Mouse (Mus musculus) Muller cell, postnatal 12 days (primary cell): ENCODE measurements around the gene Rnf186.

ENCODE experiments used
- DNase-seq: peaks from one replicate; pipeline ENCODE4 v3.0.0-alpha.2; 2015; ENCODE audit errors: inconsistent ontology term

Gene Rnf186

DNA sequence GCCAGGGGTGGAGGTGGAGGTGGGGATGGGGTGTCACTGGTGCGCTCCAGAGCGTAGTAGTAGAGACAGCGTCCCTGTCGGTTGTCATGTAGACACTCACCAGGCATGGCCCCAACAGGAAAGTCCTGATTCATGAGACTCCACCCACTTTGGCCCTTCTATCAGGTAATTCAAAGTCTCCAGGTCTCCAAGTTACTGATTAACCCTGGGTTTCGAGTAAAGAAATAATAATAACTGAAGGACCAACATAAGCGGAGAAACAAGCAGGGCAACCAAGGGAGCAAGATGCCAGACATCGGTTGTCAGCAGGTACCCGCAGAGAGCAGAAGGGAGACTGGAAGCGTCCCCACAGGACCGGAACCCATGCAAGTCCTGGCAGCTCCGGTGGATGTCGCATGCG lies at the start of gene Rnf186:
Gene Rnf186, plus strand, starts transcription at position 247 of the 400 bp plus-strand sequence.
- no peak for DNase-seq

DNA sequence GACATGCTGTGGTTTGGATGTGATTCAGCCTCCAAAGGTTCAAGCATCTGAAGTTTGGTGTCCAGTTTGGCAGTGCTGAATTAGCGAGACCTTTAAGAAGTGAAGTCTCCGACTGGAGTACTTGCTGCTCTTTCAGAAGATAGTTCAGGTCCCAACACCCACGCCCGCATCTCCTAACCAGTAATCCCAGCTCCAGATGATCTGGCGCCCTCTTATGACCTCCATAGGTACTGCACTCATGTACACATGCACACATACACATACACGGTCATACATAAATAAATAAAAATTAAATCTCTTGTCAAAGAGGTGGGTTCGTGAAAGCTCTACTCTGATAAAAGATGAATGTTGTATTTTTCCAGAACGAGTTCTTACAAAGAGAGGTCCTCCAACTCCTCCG lies 49.6 kb upstream of the Rnf186 start:
- DNase-seq, result peak; percentile 43

DNA sequence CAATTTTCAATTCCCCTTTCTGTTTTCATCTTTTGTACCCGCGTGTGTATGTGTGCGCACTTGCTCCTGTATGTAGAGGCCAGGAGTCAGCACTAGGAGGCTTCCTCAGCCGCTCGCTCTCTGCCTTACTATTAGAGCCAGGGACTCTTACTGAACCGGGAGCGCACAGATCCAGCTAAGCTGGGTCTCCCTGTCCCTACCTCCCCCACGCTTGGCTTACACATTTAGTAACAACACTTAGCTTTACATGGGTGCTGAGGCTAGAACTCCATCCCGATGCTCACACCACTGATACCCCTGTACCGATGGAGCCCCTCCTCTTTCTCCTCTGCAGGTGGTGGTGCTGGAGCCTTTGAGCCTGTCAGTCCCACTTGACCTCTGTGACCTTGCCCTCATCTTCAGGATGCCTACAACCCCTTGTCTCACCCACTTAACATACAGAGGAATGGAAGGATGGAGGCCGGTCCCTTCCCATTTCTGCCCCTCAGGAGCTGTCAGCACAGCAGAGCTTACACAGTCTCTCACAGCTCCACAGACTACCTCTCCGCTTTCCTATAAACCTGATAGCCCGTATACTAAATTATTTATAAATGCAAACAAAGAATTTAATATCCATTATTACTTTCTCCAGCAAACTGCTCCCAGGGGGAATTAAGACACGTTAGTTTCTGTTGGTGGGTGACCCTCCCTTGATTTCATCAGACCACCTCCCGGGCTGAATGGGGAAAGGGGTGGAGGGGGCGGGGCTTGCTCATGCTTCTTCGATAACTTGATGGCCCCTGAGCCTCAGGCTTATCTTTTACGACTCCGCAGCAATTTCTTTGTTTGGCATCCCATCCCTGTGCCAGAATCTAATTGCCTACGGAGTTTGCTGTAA lies 45.4 kb upstream of the Rnf186 start:
- no peak for DNase-seq

DNA sequence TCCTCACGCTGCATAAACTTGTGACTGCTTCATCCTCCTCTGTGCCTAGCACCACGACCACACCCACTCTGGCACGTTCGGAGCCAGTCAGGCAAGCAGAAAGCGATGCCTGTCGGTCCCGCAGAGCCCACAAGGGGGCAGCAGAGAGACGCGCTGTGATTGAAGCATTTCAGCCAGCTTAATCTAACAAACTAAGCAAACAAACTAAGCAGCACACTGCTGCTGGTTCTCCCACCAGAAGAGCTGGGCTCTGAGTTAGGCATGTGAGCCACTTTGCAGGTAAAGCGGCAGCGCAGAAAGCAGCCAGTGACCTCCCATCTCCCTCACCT lies 44.8 kb upstream of the Rnf186 start:
- peak; percentile 91 for DNase-seq

DNA sequence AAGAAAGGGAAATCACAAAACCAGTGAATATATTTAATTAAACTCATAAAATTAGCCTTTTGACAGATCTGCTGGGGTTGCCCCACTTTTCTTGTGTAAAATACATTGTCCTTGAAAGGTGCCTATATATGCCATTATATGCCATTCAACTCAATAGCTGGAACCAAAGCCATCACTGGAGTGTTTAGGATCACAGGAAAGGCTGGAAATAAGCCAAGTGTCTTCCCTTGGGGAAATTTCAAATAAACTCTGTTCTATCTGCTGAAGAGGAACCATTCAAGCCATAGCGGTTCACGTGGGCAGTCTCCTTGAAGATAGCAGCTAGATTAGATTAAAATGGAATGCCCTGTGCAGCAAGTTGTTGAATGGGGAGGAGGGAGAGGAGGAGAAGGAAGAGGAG lies 41.4 kb upstream of the Rnf186 start:
- DNase-seq, result no peak

DNA sequence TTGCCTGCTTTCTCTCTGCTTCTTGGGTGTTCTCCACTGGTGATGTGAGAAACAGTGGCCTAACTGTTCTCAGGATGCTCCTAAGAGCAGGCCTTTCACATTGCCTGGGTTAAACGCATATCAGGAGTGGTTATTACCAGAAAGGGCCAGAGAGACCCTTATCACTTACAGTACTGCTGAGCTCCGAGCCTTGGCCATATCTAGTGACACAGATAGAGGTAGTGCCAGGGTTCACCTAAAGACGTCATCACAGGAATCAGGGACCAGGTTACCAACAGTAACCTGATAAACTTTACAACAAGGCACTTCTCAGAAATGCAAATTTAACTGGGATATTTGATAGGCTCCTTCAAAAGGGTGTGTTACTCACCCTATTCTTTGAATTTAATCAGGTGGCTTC lies 33.0 kb upstream of the Rnf186 start:
- no peak for DNase-seq

DNA sequence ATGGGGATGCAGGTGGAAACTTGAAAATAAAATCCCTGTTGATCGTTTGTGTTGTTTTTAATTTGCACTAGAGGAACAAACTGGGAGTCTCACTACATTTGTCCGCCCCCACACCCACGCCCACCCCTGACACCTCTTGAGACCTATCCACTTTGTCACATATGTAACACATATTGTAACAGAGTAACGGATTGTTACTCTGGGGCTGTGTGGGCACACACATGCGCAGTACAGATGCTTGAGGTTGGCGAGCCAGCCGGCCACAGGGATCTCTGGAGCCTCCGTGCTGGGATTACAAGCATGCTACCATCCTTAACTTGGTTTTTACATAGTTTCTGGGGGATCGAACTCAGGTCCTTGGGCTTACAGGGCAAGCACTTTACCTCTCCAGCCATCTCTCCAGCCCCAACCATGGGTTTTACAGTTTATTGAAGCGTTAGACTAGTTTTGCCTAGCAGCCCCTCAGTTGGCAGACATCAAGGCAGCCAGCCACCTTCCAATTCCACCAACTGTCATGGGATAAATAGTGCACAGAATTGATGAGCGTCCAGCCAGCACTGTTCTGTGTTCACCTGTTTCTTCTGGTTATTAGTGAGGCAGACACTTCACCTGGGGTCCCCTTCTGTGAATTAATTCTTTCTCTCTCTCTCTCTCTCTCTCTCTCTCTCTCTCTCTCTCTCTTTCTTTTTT lies 32.3 kb upstream of the Rnf186 start:
- no peak for DNase-seq

DNA sequence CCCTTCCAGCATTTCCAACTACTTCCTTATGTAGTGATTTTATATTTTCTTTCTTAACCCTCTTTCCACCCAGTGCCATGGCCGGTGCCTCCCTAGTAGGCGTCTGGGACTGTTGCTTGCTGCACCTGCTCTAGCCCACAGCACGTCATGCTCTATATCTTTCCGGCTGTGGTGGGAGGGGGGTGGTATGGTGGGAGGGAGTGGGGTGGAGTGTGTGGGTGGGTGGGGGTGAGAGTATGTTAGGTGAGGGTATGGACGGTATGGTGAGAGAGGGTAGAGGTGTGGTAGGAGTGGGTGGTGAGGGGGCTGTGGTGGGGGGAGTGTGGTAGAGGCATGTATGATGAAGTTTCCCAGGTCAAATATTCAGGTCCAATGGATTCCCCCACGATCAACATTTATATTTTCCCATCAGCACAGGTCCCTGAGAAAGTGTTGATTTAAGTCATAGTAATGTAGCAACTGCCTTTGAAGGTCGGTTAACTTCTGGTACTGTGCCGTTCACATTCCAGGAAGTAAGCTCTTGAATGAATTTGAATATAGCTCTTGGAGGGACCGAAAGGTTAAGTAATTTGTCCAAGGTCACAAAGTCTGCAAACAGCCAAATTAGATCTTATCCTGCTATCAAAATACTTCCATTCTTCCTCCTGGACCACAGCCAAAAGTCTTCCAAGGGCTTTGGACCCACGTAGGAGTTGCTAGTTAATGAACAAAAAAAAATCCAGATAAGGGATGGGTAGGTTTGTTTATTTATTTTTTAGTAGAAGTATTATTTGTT lies 28.2 kb upstream of the Rnf186 start:
- DNase-seq, result no peak

DNA sequence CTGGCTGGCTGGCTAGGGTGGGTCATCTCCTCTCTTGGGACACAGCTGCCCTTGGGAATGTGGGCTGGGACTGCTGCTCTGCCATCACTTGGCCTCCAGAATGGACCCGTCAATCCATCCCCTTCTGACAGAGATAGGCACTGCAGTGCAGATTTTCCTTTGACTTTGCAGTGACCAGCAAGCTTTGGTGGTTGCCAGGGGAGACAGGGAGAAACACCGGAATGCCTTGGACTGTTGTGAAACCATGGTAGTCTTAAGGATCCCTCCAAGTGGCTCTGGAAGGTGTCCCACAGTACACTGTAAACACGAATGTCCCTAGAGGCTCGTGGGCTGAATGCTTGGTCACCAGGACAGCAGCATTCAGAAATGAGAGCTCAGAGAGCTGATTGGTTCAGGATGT lies 27.4 kb upstream of the Rnf186 start:
- DNase-seq, result no peak

DNA sequence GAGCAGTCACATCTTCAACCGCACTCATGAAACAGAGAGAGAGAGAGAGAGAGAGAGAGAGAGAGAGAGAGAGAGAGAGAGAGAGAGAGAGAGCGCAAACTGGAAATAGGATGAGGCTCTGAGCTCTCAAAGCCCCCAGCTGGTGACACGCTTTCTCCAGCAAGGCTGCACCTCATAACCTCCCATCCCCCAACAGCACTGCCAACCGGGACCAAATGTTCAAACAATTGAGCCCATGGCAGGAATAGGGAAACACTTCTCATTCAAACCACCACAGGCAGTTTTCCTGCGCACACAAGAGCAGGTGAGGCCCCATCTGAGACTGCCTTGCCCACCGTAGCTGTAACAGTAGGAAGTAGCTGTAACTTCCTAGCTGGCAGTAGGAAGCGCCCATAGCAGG lies 25.5 kb upstream of the Rnf186 start:
- no peak for DNase-seq

DNA sequence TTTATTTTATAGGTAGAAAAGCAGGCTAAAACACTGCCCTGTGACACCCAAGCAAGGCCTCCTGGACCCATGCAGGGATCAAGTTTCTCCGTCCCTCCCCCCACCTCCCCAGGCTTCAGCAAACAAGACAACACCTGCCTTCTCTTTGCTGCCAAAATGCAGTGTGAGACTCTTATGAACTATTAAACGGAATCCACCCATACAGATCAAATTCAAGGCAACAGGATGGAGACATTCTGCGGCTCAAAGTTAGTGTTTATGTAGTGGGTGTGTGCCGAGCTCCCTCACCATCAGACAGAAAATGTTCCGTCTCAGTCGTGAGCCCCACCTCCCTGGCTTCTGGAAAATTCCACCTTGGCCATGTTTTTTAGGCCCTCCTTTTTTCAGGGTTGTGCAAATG lies 24.9 kb upstream of the Rnf186 start:
- no peak for DNase-seq

DNA sequence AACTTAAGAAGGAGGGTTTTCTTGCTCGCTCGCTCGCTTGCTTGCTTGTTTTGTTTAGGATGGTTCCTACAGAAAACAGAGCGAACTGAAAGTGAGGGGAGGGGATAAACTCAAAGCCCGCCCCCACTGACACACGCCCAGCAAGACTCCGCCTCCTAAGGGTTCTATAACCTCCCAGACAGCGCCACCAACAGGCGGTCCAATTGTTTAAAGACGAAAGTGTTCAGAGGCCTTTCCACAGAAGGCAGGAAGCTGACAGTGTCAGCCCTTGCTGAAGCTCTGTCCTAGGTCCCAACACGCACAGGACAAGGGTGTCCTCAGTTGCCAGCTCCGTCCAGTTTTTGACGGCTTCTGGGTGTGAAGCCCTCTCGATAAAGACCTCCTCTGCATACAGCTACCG lies 23.2 kb upstream of the Rnf186 start:
- peak; percentile 57 for DNase-seq

DNA sequence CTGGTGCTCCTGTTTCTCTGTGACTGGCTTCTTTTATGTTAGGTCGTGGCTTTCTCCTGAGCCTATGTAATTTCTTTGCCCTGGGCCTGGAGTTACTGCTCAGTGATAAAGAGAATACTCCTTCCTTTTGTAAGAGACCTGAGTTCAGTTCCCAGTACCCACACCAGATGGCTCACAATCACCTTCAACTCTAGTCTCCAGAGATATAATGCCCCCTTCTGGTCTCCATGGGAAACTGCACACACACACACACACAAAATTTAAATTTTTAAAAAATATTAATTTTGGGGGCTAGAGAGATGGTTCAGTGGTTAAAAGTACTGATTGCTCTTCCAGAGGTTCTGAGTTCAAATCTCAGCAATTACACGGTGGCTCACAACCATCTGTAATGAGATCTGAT lies 18.7 kb upstream of the Rnf186 start:
- DNase-seq, result no peak

DNA sequence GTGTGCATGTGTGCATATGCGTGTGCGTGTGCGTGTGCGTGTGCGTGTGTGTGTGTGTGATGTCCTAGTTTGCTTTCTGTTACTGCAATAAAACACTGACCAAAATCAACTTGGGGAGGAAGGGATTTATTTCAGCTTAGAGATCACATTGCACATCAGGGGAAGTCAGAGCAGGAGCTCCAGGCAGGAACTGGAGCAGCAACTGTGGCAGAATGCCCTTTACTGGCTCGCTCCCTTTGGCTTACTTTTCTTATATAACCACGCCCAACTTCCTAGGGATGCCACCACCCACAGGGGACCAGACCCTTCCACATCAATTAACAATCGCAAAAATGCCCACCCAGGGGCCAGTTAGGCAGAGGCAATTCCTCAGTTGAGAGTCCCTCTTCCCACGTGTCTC lies 8.3 kb upstream of the Rnf186 start:
- no peak for DNase-seq

DNA sequence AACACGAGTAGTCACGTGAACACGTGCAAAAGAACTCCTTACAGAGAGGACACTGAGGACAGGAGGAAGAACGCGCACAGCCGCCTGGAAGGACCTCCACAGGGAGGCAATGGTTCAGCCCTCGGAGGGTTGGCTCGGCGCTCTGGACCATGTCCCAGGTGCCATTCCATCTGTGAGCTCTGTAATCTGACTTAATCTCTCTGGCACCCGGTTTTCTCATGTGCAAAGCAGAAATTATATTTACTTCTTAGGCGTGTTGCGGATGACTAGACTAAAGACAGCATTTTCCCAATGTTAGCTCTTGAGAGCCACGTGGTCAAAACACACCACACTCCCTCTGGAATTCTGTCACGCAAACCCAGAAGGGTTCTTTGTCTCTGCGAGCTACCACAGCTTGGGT lies 7.8 kb upstream of the Rnf186 start:
- DNase-seq, result no peak

DNA sequence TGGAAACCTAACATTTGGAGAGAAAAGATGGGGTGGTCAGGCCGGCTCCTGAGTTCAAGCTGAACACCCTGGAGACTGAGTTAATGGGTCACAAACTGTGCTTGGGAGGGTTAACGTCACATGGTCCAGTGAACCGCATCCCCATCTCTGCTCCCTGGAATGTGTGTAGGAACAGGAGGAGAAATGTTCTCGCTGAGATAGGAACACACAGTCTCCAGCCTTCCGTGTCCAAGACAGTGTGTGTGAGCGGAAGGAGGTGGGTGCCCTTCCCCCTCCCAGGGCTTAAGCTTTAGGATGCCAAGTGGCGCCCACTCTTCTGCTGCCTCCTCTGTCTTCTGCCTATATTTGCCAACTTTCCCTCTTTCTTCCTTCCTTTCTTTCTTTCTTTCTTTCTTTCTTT lies 7.0 kb upstream of the Rnf186 start:
- DNase-seq, result no peak

DNA sequence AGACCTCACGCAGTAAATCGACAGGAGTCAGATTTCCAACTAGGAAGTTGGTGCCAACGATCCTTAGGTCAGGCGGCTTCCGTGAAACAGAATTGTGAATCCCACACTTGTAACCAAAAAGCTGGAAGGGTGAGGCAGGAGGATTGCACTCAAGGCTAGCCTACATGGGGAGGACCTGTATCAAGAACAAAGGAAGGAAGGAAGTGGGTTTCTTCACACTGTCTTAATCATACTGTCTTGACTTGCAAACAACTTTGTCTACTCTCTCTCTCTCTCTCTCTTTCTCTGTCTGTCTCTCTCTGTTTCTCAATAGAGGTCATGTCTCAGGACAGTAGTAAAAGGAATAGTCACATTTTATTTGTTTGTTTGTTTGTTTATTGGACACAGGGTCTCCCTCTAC lies 4.2 kb upstream of the Rnf186 start:
- no peak for DNase-seq

DNA sequence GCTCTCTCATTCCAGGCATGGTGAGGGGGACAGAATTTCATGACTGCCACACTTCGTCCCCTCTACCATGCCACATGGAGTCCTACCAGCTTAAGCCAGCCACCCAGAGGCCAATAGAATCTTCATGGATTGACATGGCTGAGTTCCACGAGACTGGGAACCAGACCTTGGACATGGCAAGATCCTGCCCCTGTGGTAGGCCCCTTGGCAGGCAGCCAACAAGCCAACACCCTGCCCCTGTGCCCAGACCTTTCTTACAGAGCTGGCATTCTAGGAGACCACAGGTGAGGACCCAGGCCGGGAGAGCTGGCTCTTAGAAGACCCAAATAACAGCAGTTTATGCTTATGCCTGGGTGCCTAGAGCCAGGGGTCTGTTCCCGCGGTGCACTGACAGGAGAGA lies 1.0 kb upstream of the Rnf186 start:
- no peak for DNase-seq

DNA sequence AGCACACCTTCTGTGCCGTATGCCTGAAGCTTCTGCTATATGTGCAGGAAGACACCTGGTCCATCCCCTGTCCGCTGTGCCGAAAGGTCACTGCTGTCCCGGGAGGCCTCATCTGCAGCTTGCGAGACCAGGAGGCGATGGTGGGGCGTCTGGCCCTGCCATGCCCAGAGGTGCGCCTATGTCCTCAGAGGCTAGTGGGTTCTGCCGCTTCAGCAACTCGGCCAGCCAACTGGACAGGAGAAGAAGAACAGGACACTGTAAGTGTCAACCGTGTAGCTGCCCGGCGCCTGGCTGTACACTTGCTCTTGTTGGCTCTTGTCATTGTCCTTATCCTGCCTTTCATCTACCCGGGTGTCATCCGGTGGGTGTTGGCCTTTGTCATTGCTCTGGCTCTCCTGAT lies 573 bp downstream of the Rnf186 start:
- DNase-seq, result no peak

DNA sequence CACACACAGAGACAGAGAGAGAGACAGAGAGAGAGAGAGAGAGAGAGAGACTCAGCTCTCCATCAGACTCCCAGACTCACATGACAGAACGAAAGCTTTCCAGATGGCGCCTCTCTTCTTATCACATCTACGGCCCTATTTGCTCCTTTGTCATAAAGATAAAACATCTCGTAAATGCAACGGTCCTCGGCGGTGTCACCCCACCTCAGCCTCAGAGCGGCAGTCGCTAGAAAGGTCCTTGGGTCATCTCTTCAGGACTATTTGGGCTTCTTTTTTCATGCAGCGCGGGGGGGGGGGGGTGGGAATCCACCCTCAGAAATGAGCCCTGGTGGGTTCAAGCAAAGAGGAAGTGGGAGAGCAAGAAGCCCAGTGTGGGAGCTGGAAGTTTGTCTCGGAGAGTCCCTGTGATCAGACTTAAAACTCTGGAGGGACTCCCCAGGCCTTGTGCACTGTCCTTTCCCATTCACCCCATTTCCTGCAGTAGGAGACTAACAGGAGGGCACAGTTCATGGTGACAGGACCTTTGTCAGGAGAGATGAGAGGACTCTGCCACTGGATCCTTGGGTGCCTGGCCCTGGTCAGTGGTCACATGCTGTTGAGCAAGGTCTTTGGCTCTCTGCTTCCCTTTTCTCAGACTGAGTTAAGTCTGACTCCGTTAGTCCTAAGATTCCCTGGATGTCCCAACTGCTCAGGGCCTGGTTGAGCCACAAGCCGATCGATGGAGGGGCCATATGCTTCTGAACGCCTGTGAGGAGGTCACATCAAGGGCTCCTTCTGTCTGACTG lies 2.1 kb downstream of the Rnf186 start:
- no peak for DNase-seq

DNA sequence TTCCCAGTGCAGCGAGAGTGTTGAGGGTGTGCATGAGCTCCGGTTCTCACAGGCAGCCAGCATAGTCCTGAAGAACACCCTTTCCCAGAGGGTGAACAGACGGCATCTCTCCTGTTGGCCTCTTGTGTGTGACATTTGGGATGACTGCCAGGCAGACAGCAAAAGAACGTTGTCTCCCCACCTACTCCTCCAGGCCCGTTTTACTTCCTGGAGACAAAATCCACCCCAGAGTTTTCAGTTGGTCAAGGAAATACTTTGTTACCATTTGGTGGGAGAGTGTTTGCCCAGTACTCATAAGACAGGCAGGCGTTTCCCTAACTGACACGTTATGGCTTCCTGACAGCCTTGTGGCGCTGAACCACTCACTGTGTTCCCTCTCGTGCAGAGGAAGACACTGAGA lies 2.8 kb downstream of the Rnf186 start:
- DNase-seq, result no peak

DNA sequence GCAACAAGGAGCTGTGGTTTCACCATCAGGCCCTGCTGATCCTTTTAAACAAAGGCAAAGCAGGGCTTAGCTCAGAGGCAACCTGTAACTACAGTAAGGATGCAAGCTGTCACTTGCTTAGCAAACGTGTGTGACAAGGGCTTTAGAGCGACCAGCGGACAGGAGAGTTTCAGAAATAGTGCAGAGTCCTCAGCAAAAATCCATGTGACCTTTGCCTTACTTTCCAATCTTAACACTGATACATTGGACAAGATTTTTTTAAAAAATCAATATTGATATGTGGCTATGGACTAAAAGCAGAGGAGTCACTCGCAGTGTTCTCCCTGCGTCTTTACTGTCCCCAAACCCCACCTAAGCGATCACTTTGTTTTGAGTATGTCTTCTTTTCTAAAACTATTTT lies 4.5 kb downstream of the Rnf186 start:
- no peak for DNase-seq
